Mouse (Mus musculus) MEL (cell line): ENCODE results near the gene Rnf157. TPM values are rescaled to one million over a fixed set of nuclear protein-coding genes. Genes with fewer than 3 reads are reported as not detected.

Experiments
- DNase-seq: peaks from one replicate; pipeline ENCODE4 v3.0.0; 2011; ENCODE audit warnings: low read depth, low spot score
- H3K27ac ChIP-seq: 2 replicates; pipeline ENCODE4 v1.5.1; 2012; ENCODE audit warnings: low read depth, mild to moderate bottlenecking, control low read depth, low read length, moderate library complexity; ENCODE audit not compliant: control insufficient read depth
- H3K27me3 ChIP-seq, 2 experiments: fragments of 150-350 bp in 1 of 2; sonication (generic) in 1 of 2; 2 replicates each; pipeline ENCODE4 v1.6.1; 2012; ENCODE audit warnings: low read length in 2 of 2, mild to moderate bottlenecking in 2 of 2, improper control_type of control experiment in 1 of 2, moderate library complexity in 1 of 2; ENCODE audit not compliant: insufficient read depth in 2 of 2, control insufficient read depth in 1 of 2
- H3K36me3 ChIP-seq, 2 experiments: 2 replicates each; pipeline ENCODE4 v1.6.1; 2012 to 2014; ENCODE audit warnings: low read length in 2 of 2, improper control_type of control experiment in 1 of 2, inconsistent platforms in 1 of 2, mild to moderate bottlenecking in 1 of 2; ENCODE audit not compliant: insufficient read depth in 2 of 2, control insufficient read depth in 1 of 2
- H3K4me1 ChIP-seq, 2 experiments: fragments of 150-350 bp in 1 of 2; sonication (generic) in 1 of 2; 2 replicates each; pipeline ENCODE4 v1.6.1; 2012; ENCODE audit warnings: low read length in 2 of 2, improper control_type of control experiment in 1 of 2, mild to moderate bottlenecking in 1 of 2; ENCODE audit not compliant: insufficient read depth in 2 of 2, control insufficient read depth in 1 of 2
- H3K4me3 ChIP-seq, 2 experiments: fragments of 150-350 bp in 1 of 2; sonication (generic) in 1 of 2; 2 replicates each; pipeline ENCODE4 v1.5.1; 2012; ENCODE audit warnings: low read depth in 2 of 2, low read length in 2 of 2, mild to moderate bottlenecking in 2 of 2, moderate library complexity in 2 of 2, control low read depth in 1 of 2, improper control_type of control experiment in 1 of 2; ENCODE audit not compliant: control insufficient read depth in 1 of 2, insufficient read depth in 1 of 2
- H3K79me2 ChIP-seq: 2 replicates; pipeline ENCODE4 v1.6.1; 2012; ENCODE audit warnings: mild to moderate bottlenecking, low read length, moderate library complexity; ENCODE audit not compliant: control insufficient read depth, poor library complexity, insufficient read depth
- H3K9ac ChIP-seq: 2 replicates; pipeline ENCODE4 v1.6.1; 2012; ENCODE audit warnings: low read depth, mild to moderate bottlenecking, control low read depth, low read length, moderate library complexity; ENCODE audit not compliant: control insufficient read depth, poor library complexity, severe bottlenecking
- H3K9me3 ChIP-seq: fragments of 150-350 bp; sonication (generic); replicated peaks from 2 replicates; pipeline ENCODE4 v1.6.1; 2012; ENCODE audit warnings: mild to moderate bottlenecking, low read length, improper control_type of control experiment, moderate library complexity; ENCODE audit not compliant: insufficient read depth
- CHD1 ChIP-seq: IDR thresholded peaks from 2 replicates; pipeline ENCODE4 v1.6.1; 2012; ENCODE audit warnings: low read depth, mild to moderate bottlenecking, inconsistent platforms, low read length, improper control_type of control experiment
- E2F4 ChIP-seq: IDR thresholded peaks from 2 replicates; pipeline ENCODE4 v1.6.1; 2011; ENCODE audit warnings: low read depth, low read length, improper control_type of control experiment, borderline replicate concordance
- MEF2A ChIP-seq: IDR thresholded peaks from 2 replicates; pipeline ENCODE4 v1.6.1; 2014; ENCODE audit warnings: low read depth, mild to moderate bottlenecking, inconsistent platforms, low read length, improper control_type of control experiment; ENCODE audit not compliant: poor library complexity, insufficient replicate concordance, severe bottlenecking; ENCODE audit errors: extremely low read depth
- MXI1 ChIP-seq: IDR thresholded peaks from 2 replicates; pipeline ENCODE4 v1.6.1; 2011; ENCODE audit warnings: mild to moderate bottlenecking, low read depth, low read length, improper control_type of control experiment
- NELFE ChIP-seq: IDR thresholded peaks from 2 replicates; pipeline ENCODE4 v1.6.1; 2011; ENCODE audit warnings: low read depth, low read length, improper control_type of control experiment
- NRF1 ChIP-seq: IDR thresholded peaks from 2 replicates; pipeline ENCODE4 v1.6.1; 2014; ENCODE audit warnings: low read depth, mild to moderate bottlenecking, inconsistent platforms, low read length, improper control_type of control experiment, moderate library complexity; ENCODE audit not compliant: poor library complexity, insufficient read depth, severe bottlenecking
- POLR2AphosphoS5 ChIP-seq: IDR thresholded peaks from 2 replicates; pipeline ENCODE4 v1.6.1; 2012; ENCODE audit warnings: low read depth, borderline replicate concordance, mild to moderate bottlenecking, inconsistent platforms, low read length, moderate library complexity, mixed read lengths
- SIN3A ChIP-seq: IDR thresholded peaks from 2 replicates; pipeline ENCODE4 v1.6.1; 2012; ENCODE audit warnings: low read length, improper control_type of control experiment, inconsistent platforms
- SMC3 ChIP-seq: IDR thresholded peaks from 2 replicates; pipeline ENCODE4 v1.6.1; 2011; ENCODE audit warnings: low read depth, low read length, improper control_type of control experiment
- USF1 ChIP-seq: IDR thresholded peaks from 2 replicates; pipeline ENCODE4 v1.6.1; 2014; ENCODE audit warnings: low read depth, mild to moderate bottlenecking, inconsistent platforms, low read length, improper control_type of control experiment, moderate library complexity
- ZC3H11A ChIP-seq: IDR thresholded peaks from 2 replicates; pipeline ENCODE4 v1.6.1; 2012; ENCODE audit warnings: low read depth, mild to moderate bottlenecking, inconsistent platforms, low read length, improper control_type of control experiment
- ZKSCAN1 ChIP-seq: IDR thresholded peaks from 2 replicates; pipeline ENCODE4 v1.6.1; 2012; ENCODE audit warnings: low read depth, mild to moderate bottlenecking, inconsistent platforms, low read length, improper control_type of control experiment, moderate library complexity
- ZMIZ1 ChIP-seq: IDR thresholded peaks from 2 replicates; pipeline ENCODE4 v1.6.1; 2012; ENCODE audit warnings: low read depth, mild to moderate bottlenecking, inconsistent platforms, low read length, improper control_type of control experiment, moderate library complexity
- polyA plus RNA-seq, 2 experiments: library from polyadenylated mRNA; stranded (reverse) in 1 of 2; unstranded in 1 of 2; fragments of >175 nt in 1 of 2; fragments of >200 nt in 1 of 2; gene quantifications; 2 replicates each; pipeline versions ENCODE4 v1.2.1 to v1.2.4; 2012; ENCODE audit warnings: low replicate concordance in 2 of 2, low read depth in 1 of 2; ENCODE audit not compliant: insufficient read length in 2 of 2, insufficient read depth in 1 of 2, missing spikeins in 1 of 2
- total RNA-seq: library from RNA; depleted of rRNA; stranded (reverse); fragments of 300-350 nt; gene quantifications from 2 replicates; pipeline ENCODE4 v1.2.3, GENCODE M21; 2012

Rnf157 gene
- total and polyA plus RNA-seq, 3 experiments: 7.5 to 10.9 TPM; not detected in 1

DNA sequence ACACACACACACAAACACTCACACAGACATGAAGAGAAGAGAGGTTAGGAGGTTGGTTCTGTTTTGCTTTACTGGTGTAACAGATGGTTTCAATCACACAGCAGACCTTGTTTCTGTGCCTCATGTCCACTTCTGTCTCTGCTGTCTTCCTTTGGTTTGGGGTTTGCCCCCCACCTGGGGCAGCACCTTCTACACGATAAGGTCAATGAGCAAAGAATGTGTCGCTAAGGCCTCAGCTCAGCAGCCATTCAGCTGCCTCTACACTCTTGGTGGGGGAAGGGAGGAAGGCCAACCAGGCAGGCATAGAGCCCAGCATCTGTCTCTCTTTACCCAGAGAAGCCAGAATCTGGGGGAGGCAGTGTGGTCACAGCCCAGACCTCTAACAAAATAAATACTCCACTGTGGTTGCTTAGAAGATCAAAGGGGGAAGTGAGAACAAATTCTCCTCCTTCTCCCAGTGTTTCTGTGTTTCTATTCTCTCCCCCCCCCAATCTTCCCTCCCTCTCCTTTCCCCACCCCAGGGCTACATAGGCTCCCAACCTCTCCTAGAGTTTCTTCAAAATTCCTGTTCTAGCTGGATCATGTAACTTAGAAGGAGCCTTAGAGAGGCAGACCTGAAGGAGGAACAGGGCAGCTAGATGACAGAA, 5.5 kb upstream of the Rnf157 start:
- no peaks in the 10 kb centered on the region for H3K9me3 ChIP-seq
- H3K79me2 ChIP-seq: no peaks in the 10 kb centered on the region
- peaks cover 0 to 2% of the 10 kb centered on the region in 2 experiments; a peak in 2 of 4 replicates for H3K36me3 ChIP-seq
- no peak overlapping the region for H3K27ac ChIP-seq
- TF ChIP-seq MXI1 (0 out of 2 replicates have a peak, but pooled peaks have one; percentile 14), SIN3A (no peak), SMC3 (no peak)
- peaks cover 1 to 10% of the 10 kb centered on the region in 2 experiments; a peak in 2 of 4 replicates for H3K4me1 ChIP-seq
- H3K27me3 ChIP-seq: no peaks in the 10 kb centered on the region
- DNase-seq: no peak
- H3K4me3 ChIP-seq: no peak overlapping the region
- H3K9ac ChIP-seq: no peak overlapping the region

GRCm38 (mm10) chr11:116417054-116417453, 4.2 kb upstream of the Rnf157 start:
- Histone ChIP-seq H3K4me3 (no peak overlapping the region), H3K9me3 (no peaks in the 10 kb centered on the region), H3K27ac (no peak overlapping the region), H3K36me3 (peaks cover 0 to 3% of the 10 kb centered on the region in 2 experiments; a peak in 2 of 4 replicates), H3K4me1 (peaks cover 2 to 15% of the 10 kb centered on the region in 2 experiments; a peak in 3 of 4 replicates), H3K9ac (no peak overlapping the region), H3K79me2 (peaks cover 4% of the 10 kb centered on the region; the same call in 1 of the 2 replicates), H3K27me3 (no peaks in the 10 kb centered on the region)
- no peak for DNase-seq
- TF ChIP-seq ZMIZ1 (no peak), ZKSCAN1 (no peak), NELFE (no peak), USF1 (peak; percentile 71)

GRCm38 (mm10) chr11:116416196-116416943, 3.5 kb upstream of the Rnf157 start:
- Histone ChIP-seq H3K4me1 (peaks cover 2 to 22% of the 10 kb centered on the region in 2 experiments), H3K4me3 (no peak overlapping the region), H3K79me2 (peaks cover 4% of the 10 kb centered on the region; the same call in 1 of the 2 replicates), H3K36me3 (peaks cover 0 to 10% of the 10 kb centered on the region in 2 experiments; a peak in 2 of 4 replicates), H3K27ac (no peak overlapping the region), H3K27me3 (no peaks in the 10 kb centered on the region), H3K9ac (no peak overlapping the region), H3K9me3 (no peaks in the 10 kb centered on the region)
- DNase-seq: no peak
- TF ChIP-seq CHD1 (no peak), ZC3H11A (no peak), E2F4 (no peak), NRF1 (no peak), MEF2A (no peak), POLR2AphosphoS5 (no peak)
